Mouse (Mus musculus) forebrain, embryonic 14.5 days (tissue): ENCODE measurements around the gene Retsat. TPM values are rescaled to one million over a fixed set of nuclear protein-coding genes. Genes with fewer than 3 reads are reported as not detected.

ENCODE experiments used
- ATAC-seq: fragments of 200-750 bp; cut with Nextera tagmentation; 2 replicates; pipeline ENCODE4 v1.8.0; 2017; ENCODE audit warnings: mild to moderate bottlenecking, moderate library complexity
- DNase-seq: peaks from one replicate; pipeline ENCODE4 v3.0.0-alpha.2; 2015; ENCODE audit warnings: low spot score
- H3K27ac ChIP-seq: fragments of 300-500 bp; sonication (generic); 2 replicates; pipeline ENCODE4 v1.5.1; 2014; ENCODE audit warnings: low read depth, mild to moderate bottlenecking, control low read depth, low read length, moderate library complexity
- H3K27me3 ChIP-seq: fragments of 300-500 bp; sonication (generic); replicated peaks from 2 replicates; pipeline ENCODE4 v1.6.1; 2014; ENCODE audit warnings: low read length, control low read depth, mixed read lengths; ENCODE audit not compliant: control insufficient read depth, insufficient read depth
- H3K36me3 ChIP-seq: fragments of 300-500 bp; sonication (generic); 2 replicates; pipeline ENCODE4 v1.6.1; 2014; ENCODE audit warnings: low read length, control low read depth; ENCODE audit not compliant: control insufficient read depth, insufficient read depth
- H3K4me1 ChIP-seq: fragments of 300-500 bp; sonication (generic); 2 replicates; pipeline ENCODE4 v1.6.1; 2014; ENCODE audit warnings: antibody characterized with exemption, low read length, control low read depth; ENCODE audit not compliant: control insufficient read depth, insufficient read depth
- H3K4me2 ChIP-seq: fragments of 300-500 bp; sonication (generic); 2 replicates; pipeline ENCODE4 v1.6.1; 2014; ENCODE audit warnings: mild to moderate bottlenecking, control low read depth, low read length
- H3K4me3 ChIP-seq: fragments of 300-500 bp; sonication (generic); 2 replicates; pipeline ENCODE4 v1.5.1; 2014; ENCODE audit warnings: low read depth, low read length, control low read depth
- H3K9ac ChIP-seq: fragments of 300-500 bp; sonication (generic); 2 replicates; pipeline ENCODE4 v1.6.1; 2014; ENCODE audit warnings: mild to moderate bottlenecking, low read length, control low read depth, moderate library complexity
- H3K9me3 ChIP-seq: fragments of 300-500 bp; sonication (generic); replicated peaks from 2 replicates; pipeline ENCODE4 v1.6.1; 2016; ENCODE audit warnings: low read length, control low read depth, mixed read lengths; ENCODE audit not compliant: control insufficient read depth
- WGBS: fragments of 180-500 bp; shearing (Covaris S2); extraction: QIAGEN DNeasy Blood & Tissue Kit; methylation state at CpG from one replicate; pipeline ENCODE4 v1.1.7; 2014; 5-methylcytosine and 5-hydroxymethylcytosine counted together
- polyA plus RNA-seq: library from polyadenylated mRNA; unstranded; fragments of >200 nt; fragmentation: Nextera tagmentation; extraction: Ambion mirVana; gene quantifications from 2 replicates; pipeline ENCODE4 v1.2.1, GENCODE M21; 2014

Gene Retsat
- polyA plus RNA-seq, 1 experiment from 2014 or later: 8.4 TPM

- H3K36me3 ChIP-seq: no peaks in the 10 kb centered on the region
- no peaks in the 10 kb centered on the region for H3K27me3 ChIP-seq
- ATAC-seq: peak; percentile 52
- H3K9me3 ChIP-seq: no peaks in the 10 kb centered on the region
- WGBS: 50% methylated on average over 20 of the region's 20 CpGs
- H3K4me2 ChIP-seq: peak overlapping the region; percentile 36
- peak overlapping the region; percentile 58; the same call in 1 of the 2 replicates for H3K27ac ChIP-seq
- peak; percentile 59 for DNase-seq
- peak overlapping the region; percentile 23 for H3K4me3 ChIP-seq
- peaks cover 9% of the 10 kb centered on the region; the same call in 1 of the 2 replicates for H3K4me1 ChIP-seq
- H3K9ac ChIP-seq: peak overlapping the region; percentile 41; the same call in 1 of the 2 replicates
Observed at GRCm38 (mm10) chr6:72655309-72656052, 57.2 kb downstream of the Retsat start.

- DNase-seq (no peak), ATAC-seq (no peak)
- peaks cover 11% of the 10 kb centered on the region; the same call in 1 of the 2 replicates for H3K4me1 ChIP-seq
- H3K9ac ChIP-seq: no peak overlapping the region
- H3K9me3 ChIP-seq: no peaks in the 10 kb centered on the region
- no peak overlapping the region for H3K27ac ChIP-seq
- H3K4me3 ChIP-seq: no peak overlapping the region
- WGBS: 90% methylated on average over 7 of the region's 7 CpGs
- H3K4me2 ChIP-seq: no peak overlapping the region
- no peaks in the 10 kb centered on the region for H3K36me3 ChIP-seq
- H3K27me3 ChIP-seq: no peaks in the 10 kb centered on the region
Observed at GRCm38 (mm10) chr6:72656053-72656442, 57.8 kb downstream of the Retsat start.

- Histone ChIP-seq H3K9ac (no peak overlapping the region), H3K27me3 (no peaks in the 10 kb centered on the region), H3K36me3 (no peaks in the 10 kb centered on the region), H3K4me2 (no peak overlapping the region), H3K4me3 (no peak overlapping the region), H3K27ac (no peak overlapping the region), H3K9me3 (no peaks in the 10 kb centered on the region), H3K4me1 (peaks cover 11% of the 10 kb centered on the region; the same call in 1 of the 2 replicates)
- 55% methylated on average over 3 of the region's 3 CpGs for WGBS
- ATAC-seq (no peak), DNase-seq (peak; percentile 46)
Observed at GRCm38 (mm10) chr6:72658006-72658405, 59.7 kb downstream of the Retsat start.

Other genes with a start within 250 kb of the Retsat start
- gene Tmem150a, start 243.0 kb upstream of the Retsat start, polyA plus RNA-seq: 19.3 and 21.3 TPM in 2 replicates
- gene Rnf181, start 231.5 kb upstream of the Retsat start, polyA plus RNA-seq: 123 and 129 TPM in 2 replicates
- gene Vamp5, start 218.0 kb upstream of the Retsat start, polyA plus RNA-seq: 13.8 and 17.7 TPM in 2 replicates
- gene Vamp8, start 207.8 kb upstream of the Retsat start, polyA plus RNA-seq: 20.4 and 22.6 TPM in 2 replicates
- gene Ggcx, start 184.2 kb upstream of the Retsat start, polyA plus RNA-seq: 4.3 and 4.6 TPM in 2 replicates
- 348 and 370 TPM in 2 replicates for gene Mat2a, start 158.9 kb upstream of the Retsat start, polyA plus RNA-seq
- gene Sh2d6, start 76.8 kb upstream of the Retsat start, polyA plus RNA-seq: 0.60 TPM in 1 of 2 replicates, not detected in the other
- 6.0 and 6.3 TPM in 2 replicates for gene Capg, start 54.1 kb upstream of the Retsat start, polyA plus RNA-seq
- gene Elmod3, start 62 bp upstream of the Retsat start, polyA plus RNA-seq: 19.2 and 20.1 TPM in 2 replicates
- 34.0 and 37.8 TPM in 2 replicates for gene Tgoln1, start 18.5 kb downstream of the Retsat start, polyA plus RNA-seq
- gene Tcf7l1, start 190.8 kb downstream of the Retsat start, polyA plus RNA-seq: 6.8 and 6.9 TPM in 2 replicates